Mouse (Mus musculus): ENCODE measurements at regions not wholly inside any gene's neighbourhood (a gene's known extent, or its start where the extent isn't known, plus 50 kb on each side); places are given as distances from the start of the nearest gene placed in this dataset.

DNA sequence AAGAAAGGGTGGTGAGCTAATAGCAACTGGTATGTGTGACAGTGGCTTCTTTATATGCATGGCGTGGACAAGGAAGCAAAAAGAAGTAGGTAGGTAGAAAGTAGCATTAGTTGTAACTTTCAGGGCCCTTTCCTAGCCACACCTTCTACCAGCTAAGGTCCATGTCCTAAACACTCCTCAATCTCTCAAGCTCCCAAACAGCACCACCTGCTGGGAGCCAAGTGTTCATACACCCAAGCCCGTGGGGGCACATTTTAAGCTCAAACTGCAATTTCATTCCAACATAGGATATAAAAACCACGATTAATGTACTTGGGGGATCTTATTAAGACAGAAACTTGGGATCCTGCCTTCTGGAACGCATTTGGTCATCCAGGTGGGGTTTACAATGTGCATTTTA lies 141.6 kb upstream of the Cox10 start:
- Histone ChIP-seq H3K4me3 (replicated peaks) (no peak overlapping the region), H3K27me3 (no peaks in the 10 kb centered on the region), H3K4me1 (replicated peaks) (no peaks in the 10 kb centered on the region), H3K9me3 (replicated peaks) (peaks cover 5% of the 10 kb centered on the region; the same call in 1 of the 2 replicates), H3K36me3 (no peaks in the 10 kb centered on the region), H3K4me2 (no peak overlapping the region), H3K27ac (no peak overlapping the region), H3K9ac (no peak overlapping the region)
- DNase-seq (no peak), ATAC-seq (ENCODE audit: low read depth) (no peak)
- 63% methylated on average over 4 of the region's 4 CpGs for WGBS (ENCODE audit: insufficient replicate concordance)

DNA sequence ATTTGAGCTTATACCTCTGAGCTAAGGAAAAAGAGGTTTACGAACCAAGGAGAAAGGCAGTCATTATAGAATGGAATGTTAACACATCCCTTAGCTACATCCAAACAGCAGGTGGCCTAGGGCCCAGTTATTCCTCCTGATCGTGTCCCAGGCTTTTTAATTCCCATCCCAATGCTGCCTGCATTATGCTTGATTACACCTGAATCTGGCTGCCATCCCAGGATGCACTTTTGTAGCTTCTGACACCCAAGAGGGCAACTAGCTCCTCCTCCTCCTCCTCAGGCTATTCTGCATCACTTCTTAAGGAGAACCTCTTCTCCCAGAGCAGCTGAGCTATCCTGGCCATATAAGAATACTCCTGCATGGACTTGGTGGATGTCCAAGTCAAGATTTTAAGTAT lies 137.9 kb upstream of the Cox10 start:
- Histone ChIP-seq H3K9me3 (replicated peaks) (peaks cover 5% of the 10 kb centered on the region; the same call in 1 of the 2 replicates), H3K4me1 (replicated peaks) (no peaks in the 10 kb centered on the region), H3K27me3 (no peaks in the 10 kb centered on the region), H3K36me3 (no peaks in the 10 kb centered on the region), H3K9ac (no peak overlapping the region), H3K4me3 (replicated peaks) (no peak overlapping the region), H3K4me2 (no peak overlapping the region), H3K27ac (no peak overlapping the region)
- DNase-seq (no peak), ATAC-seq (ENCODE audit: low read depth) (no peak)
- 61% methylated on average over 2 of the region's 2 CpGs for WGBS (ENCODE audit: insufficient replicate concordance)

DNA sequence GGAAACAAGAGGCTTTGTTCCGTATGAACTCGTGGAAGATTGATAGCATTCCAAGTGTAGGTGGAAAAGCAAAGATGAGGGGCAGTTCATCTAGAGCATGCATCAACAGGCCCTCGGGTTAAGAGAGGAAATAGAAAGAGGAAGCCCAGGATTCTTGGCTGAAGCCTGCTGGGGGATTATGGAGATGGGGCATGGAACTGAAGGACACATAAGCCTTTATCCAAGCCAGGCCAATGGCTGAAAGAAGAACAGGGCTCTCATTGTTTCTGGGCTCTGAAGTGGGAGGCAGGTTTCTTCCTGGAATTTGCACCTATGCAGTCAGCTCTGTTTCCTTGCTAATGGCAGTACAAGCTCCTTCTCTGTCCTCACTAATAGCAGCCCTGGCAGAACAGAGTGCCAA lies 131.6 kb upstream of the Cox10 start:
- 40% methylated on average over 3 of the region's 3 CpGs for WGBS (ENCODE audit: insufficient replicate concordance)
- DNase-seq, result no peak
- no peak overlapping the region for H3K4me3 ChIP-seq (replicated peaks)
- no peaks in the 10 kb centered on the region for H3K27me3 ChIP-seq
- no peak overlapping the region for H3K9ac ChIP-seq
- no peak for ATAC-seq (ENCODE audit: low read depth)
- H3K9me3 ChIP-seq (replicated peaks), result no peaks in the 10 kb centered on the region
- H3K4me1 ChIP-seq (replicated peaks), result no peaks in the 10 kb centered on the region
- H3K36me3 ChIP-seq, result no peaks in the 10 kb centered on the region
- no peak overlapping the region for H3K4me2 ChIP-seq
- H3K27ac ChIP-seq, result no peak overlapping the region

DNA sequence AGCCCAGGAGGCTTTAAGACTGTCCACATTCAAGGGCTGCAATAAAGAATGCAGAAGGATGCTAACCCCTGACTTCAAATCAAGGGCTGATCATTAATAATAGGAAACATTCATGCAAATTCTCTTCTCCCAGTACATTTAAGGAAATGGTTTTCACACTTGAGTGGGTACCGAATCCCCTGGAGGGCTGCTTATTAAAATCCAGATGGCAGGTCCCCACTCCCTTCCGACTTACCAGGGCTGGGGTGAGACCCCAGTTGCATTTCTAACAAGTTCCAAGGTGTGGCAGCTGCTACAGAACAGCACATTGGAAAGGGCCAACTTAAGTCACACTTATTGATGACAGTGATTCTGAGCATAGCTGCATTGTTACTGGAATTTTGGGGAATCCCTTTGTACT lies 129.0 kb upstream of the Cox10 start:
- no peak overlapping the region for H3K4me2 ChIP-seq
- ATAC-seq (ENCODE audit: low read depth), result no peak
- H3K36me3 ChIP-seq, result no peaks in the 10 kb centered on the region
- no peaks in the 10 kb centered on the region for H3K9me3 ChIP-seq (replicated peaks)
- H3K27me3 ChIP-seq, result no peaks in the 10 kb centered on the region
- WGBS (ENCODE audit: insufficient replicate concordance), result 63% methylated on average over 2 of the region's 2 CpGs
- no peak for DNase-seq
- 0 out of 2 replicates have a peak, but pooled peaks cover 10% of the 10 kb centered on the region for H3K4me1 ChIP-seq (replicated peaks)
- no peak overlapping the region for H3K4me3 ChIP-seq (replicated peaks)
- no peak overlapping the region for H3K9ac ChIP-seq
- no peak overlapping the region for H3K27ac ChIP-seq

DNA sequence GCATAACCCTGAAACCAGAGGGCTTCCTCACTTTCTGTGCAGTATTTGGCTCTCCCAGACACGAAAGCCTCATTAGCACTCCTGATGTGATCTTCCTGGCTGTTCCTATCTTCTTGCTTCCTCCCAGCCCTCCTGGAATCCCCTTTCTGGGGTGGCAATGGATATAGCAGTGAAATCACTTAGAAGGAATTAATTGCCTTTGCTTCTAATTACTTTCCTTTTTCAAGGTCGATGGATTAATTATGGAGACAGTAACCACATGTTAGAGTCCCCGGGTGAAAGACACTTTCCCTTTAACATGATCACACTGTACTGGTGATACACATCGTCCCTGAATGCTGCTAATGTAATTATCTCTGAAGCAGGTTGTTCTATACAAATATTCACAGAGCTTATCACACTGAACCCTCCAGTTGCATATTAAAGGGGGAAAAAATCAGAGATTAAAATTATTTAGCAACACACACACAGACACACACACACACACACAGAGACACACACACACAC lies 128.1 kb upstream of the Cox10 start:
- Histone ChIP-seq H3K27ac (no peak overlapping the region), H3K27me3 (no peaks in the 10 kb centered on the region), H3K4me2 (no peak overlapping the region), H3K9ac (no peak overlapping the region), H3K9me3 (replicated peaks) (no peaks in the 10 kb centered on the region), H3K36me3 (no peaks in the 10 kb centered on the region), H3K4me3 (replicated peaks) (no peak overlapping the region), H3K4me1 (replicated peaks) (0 out of 2 replicates have a peak, but pooled peaks cover 10% of the 10 kb centered on the region)
- WGBS (ENCODE audit: insufficient replicate concordance), result 43% methylated on average over 4 of the region's 4 CpGs
- ATAC-seq (ENCODE audit: low read depth), result no peak
- no peak for DNase-seq

DNA sequence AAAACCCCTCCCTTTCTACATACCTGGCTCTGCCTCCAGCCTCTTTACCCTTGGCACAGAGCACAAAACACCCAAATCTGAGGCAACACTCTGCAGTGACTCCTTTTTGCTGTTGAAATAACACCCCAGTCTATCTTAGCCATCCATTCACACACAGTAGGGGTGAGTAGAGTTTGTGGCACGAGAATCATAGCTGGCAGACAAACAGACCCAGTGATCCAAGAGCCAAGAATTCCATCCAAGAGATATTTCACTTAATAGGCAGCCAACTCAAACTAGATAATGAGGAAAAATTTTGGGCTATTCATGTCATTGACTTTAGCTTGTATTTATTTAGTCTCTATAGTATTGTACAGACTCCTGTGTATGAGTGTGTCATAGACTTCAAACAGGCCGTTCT lies 126.9 kb upstream of the Cox10 start:
- no peak for DNase-seq
- H3K4me2 ChIP-seq, result no peak overlapping the region
- no peak for ATAC-seq (ENCODE audit: low read depth)
- 0 out of 2 replicates have a peak, but pooled peaks cover 10% of the 10 kb centered on the region for H3K4me1 ChIP-seq (replicated peaks)
- H3K9me3 ChIP-seq (replicated peaks), result no peaks in the 10 kb centered on the region
- WGBS (ENCODE audit: insufficient replicate concordance), result 60% methylated on average over 2 of the region's 2 CpGs
- no peaks in the 10 kb centered on the region for H3K27me3 ChIP-seq
- no peaks in the 10 kb centered on the region for H3K36me3 ChIP-seq
- H3K4me3 ChIP-seq (replicated peaks), result no peak overlapping the region
- no peak overlapping the region for H3K27ac ChIP-seq
- no peak overlapping the region for H3K9ac ChIP-seq

DNA sequence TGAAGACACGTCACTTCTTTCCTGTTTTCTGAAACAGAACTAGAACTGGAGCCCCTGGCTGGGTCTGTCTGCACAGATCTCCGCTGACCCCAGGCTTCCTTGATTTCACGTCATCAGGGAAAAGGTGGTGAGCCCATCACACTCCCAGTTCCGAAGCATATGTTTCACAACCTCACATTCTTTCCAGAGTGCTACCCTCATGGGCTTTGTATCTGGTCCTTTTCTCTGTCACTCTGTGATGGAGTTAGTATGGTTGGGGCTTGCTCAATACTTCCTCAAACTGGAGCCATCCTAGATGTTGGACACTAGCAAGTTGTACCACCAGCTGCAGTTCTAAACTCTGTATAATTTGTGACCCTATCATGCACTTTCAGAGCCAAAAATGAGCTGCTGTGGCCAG lies 125.8 kb upstream of the Cox10 start:
- DNase-seq, result no peak
- no peaks in the 10 kb centered on the region for H3K9me3 ChIP-seq (replicated peaks)
- ATAC-seq (ENCODE audit: low read depth), result no peak
- H3K4me3 ChIP-seq (replicated peaks), result no peak overlapping the region
- no peaks in the 10 kb centered on the region for H3K36me3 ChIP-seq
- H3K4me2 ChIP-seq, result no peak overlapping the region
- WGBS (ENCODE audit: insufficient replicate concordance), result 29% methylated on average over 4 of the region's 4 CpGs
- no peak overlapping the region for H3K9ac ChIP-seq
- H3K27ac ChIP-seq, result no peak overlapping the region
- H3K4me1 ChIP-seq (replicated peaks), result 0 out of 2 replicates have a peak, but pooled peaks cover 10% of the 10 kb centered on the region
- H3K27me3 ChIP-seq, result no peaks in the 10 kb centered on the region

DNA sequence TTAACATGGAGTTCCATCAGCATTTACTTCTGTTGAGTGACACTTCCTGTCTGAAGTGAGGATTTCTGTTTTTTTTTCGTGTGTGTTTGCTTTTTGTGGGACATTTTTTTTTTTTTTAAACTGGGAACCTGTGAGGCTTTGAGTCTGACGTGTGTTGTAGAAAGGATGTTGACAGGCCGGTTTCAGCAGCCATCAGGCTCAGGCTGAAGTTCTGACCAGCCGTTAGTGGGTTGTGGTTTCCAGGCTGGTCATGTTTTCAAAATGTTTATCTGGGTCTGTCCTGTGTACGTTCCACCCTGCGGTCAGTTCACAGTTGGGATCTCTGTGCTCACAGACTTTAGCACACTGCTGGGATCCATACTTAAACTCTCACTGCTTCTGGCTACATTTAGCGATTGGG lies 125.0 kb upstream of the Cox10 start:
- DNase-seq (no peak), ATAC-seq (ENCODE audit: low read depth) (no peak)
- H3K9ac ChIP-seq, result no peak overlapping the region
- H3K9me3 ChIP-seq (replicated peaks), result no peaks in the 10 kb centered on the region
- H3K4me3 ChIP-seq (replicated peaks), result no peak overlapping the region
- H3K36me3 ChIP-seq, result no peaks in the 10 kb centered on the region
- no peaks in the 10 kb centered on the region for H3K27me3 ChIP-seq
- no peak overlapping the region for H3K4me2 ChIP-seq
- H3K4me1 ChIP-seq (replicated peaks), result 0 out of 2 replicates have a peak, but pooled peaks cover 10% of the 10 kb centered on the region
- 6% methylated on average over 7 of the region's 7 CpGs for WGBS (ENCODE audit: insufficient replicate concordance)
- H3K27ac ChIP-seq, result no peak overlapping the region

DNA sequence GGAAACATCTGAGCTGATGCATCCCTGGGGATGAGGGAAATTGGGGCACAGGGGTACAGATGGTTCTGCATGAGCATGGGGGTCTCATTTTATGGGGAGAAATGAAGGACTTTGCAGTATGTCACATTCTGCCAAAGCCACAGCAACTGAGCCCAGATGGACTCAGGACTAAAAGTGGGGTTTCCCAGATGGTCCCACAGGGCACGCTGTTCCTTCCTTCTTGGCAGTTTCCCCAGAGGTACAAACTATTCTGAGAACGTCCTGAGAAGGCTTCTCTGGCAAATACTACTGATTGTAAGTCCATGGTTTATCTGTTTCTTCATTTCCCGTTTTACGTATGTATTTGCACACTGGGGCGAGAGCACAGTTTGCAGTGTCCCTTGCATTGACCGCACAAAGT lies 121.6 kb upstream of the Cox10 start:
- no peaks in the 10 kb centered on the region for H3K9me3 ChIP-seq (replicated peaks)
- ATAC-seq (ENCODE audit: low read depth) (no peak), DNase-seq (no peak)
- no peaks in the 10 kb centered on the region for H3K27me3 ChIP-seq
- 58% methylated on average over 6 of the region's 6 CpGs for WGBS (ENCODE audit: insufficient replicate concordance)
- H3K4me3 ChIP-seq (replicated peaks), result no peak overlapping the region
- no peak overlapping the region for H3K9ac ChIP-seq
- H3K36me3 ChIP-seq, result no peaks in the 10 kb centered on the region
- H3K4me2 ChIP-seq, result no peak overlapping the region
- 0 out of 2 replicates have a peak, but pooled peaks cover 10% of the 10 kb centered on the region for H3K4me1 ChIP-seq (replicated peaks)
- no peak overlapping the region for H3K27ac ChIP-seq

DNA sequence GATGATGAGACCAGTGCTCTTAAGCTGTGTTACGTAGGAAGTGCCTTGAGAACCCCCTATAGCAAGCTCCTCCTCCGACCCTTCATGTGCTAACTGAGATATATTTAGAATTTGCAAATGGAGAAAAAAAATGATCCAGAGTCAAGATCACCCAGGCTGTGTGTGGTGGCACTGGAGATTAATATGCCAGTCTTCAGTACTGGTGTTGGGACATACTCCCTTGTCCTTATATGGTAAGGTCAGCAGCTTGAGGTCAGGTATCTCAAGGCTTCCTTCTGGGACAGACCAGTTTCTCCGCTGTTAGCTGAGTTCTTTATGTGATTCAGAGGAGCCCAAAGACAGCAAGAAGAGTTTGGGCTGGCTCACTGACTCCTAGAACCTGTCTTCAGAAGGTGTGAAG lies 116.0 kb upstream of the Cox10 start:
- H3K27ac ChIP-seq, result no peak overlapping the region
- WGBS (ENCODE audit: insufficient replicate concordance), result 62% methylated on average over 3 of the region's 3 CpGs
- no peak overlapping the region for H3K4me2 ChIP-seq
- H3K9me3 ChIP-seq (replicated peaks), result no peaks in the 10 kb centered on the region
- no peaks in the 10 kb centered on the region for H3K4me1 ChIP-seq (replicated peaks)
- H3K4me3 ChIP-seq (replicated peaks), result no peak overlapping the region
- no peak for DNase-seq
- no peak overlapping the region for H3K9ac ChIP-seq
- H3K36me3 ChIP-seq, result no peaks in the 10 kb centered on the region
- no peak for ATAC-seq (ENCODE audit: low read depth)
- no peaks in the 10 kb centered on the region; the same call in 1 of the 2 replicates for H3K27me3 ChIP-seq

DNA sequence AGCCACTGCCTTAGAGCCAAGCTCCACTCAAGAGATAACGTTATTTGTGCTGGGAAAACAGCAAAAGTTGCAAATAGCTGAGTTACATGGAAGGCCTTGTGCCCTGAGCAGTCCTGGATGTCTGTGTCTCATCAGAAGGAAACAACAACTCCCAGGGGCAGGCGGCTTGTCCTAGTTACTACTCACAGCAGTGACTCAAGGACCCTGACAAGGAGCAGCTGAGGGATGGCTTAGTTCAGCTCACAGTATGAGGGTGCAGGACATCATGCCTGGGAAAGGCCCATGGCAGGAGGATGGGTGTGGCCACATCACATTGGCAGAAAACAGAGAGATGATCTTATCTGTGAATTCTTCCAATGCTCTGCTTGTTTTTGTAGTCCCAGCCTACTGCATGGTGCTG lies 109.4 kb upstream of the Cox10 start:
- 48% methylated on average over 2 of the region's 2 CpGs for WGBS (ENCODE audit: insufficient replicate concordance)
- H3K9me3 ChIP-seq (replicated peaks), result no peaks in the 10 kb centered on the region
- H3K27ac ChIP-seq, result no peak overlapping the region
- ATAC-seq (ENCODE audit: low read depth) (no peak), DNase-seq (no peak)
- H3K27me3 ChIP-seq, result no peaks in the 10 kb centered on the region; the same call in 1 of the 2 replicates
- peaks cover 9% of the 10 kb centered on the region; the same call in 1 of the 2 replicates for H3K4me1 ChIP-seq (replicated peaks)
- H3K9ac ChIP-seq, result no peak overlapping the region
- no peak overlapping the region for H3K4me2 ChIP-seq
- no peak overlapping the region for H3K4me3 ChIP-seq (replicated peaks)
- H3K36me3 ChIP-seq, result no peaks in the 10 kb centered on the region
